Mouse (Mus musculus): ENCODE data around the gene Diras2. TPM values are rescaled to one million over a fixed set of nuclear protein-coding genes. Genes with fewer than 3 reads are reported as not detected.
"Not testable (repeated sequence)": the region's sequence is repeated elsewhere in the genome, so short reads cannot be mapped to it uniquely, and the experiment has no call there.

Gene Diras2
- polyA plus RNA-seq, 1 experiment, result 2.0 TPM

GRCm38 (mm10) chr13:52512356-52512755 lies 18.7 kb downstream of the Diras2 start:
- Histone ChIP-seq H3K36me3 (ENCODE audit: control insufficient read depth, insufficient read depth, low read length) (no peaks in the 10 kb centered on the region), H3K27ac (ENCODE audit: insufficient read depth, low read length) (no peak overlapping the region), H3K4me1 (ENCODE audit: control insufficient read depth, insufficient read depth, insufficient read length) (no peaks in the 10 kb centered on the region), H3K27me3 (ENCODE audit: control insufficient read depth, insufficient read depth, low read length) (no peaks in the 10 kb centered on the region; the same call in 1 of the 2 replicates), H3K4me3 (ENCODE audit: extremely low read depth, insufficient read depth, insufficient read length) (no peak overlapping the region)
- WGBS, result 80% methylated on average over 5 of the region's 5 CpGs
- no peak for DNase-seq (ENCODE audit: low read depth in 1 of 2, low spot score in 2 of 2)
- no peak for TF ChIP-seq CTCF (IDR thresholded peaks at IDR 0.05; ENCODE audit: extremely low read depth, insufficient read depth, insufficient read length, insufficient replicate concordance)
- no peak for TF ChIP-seq POLR2A (IDR thresholded peaks at IDR 0.05; ENCODE audit: low read depth, low read length)

- H3K27me3 ChIP-seq (ENCODE audit: control insufficient read depth, insufficient read depth, low read length), result no peaks in the 10 kb centered on the region
- no peak overlapping the region for H3K4me3 ChIP-seq (ENCODE audit: extremely low read depth, insufficient read depth, insufficient read length)
- H3K27ac ChIP-seq (ENCODE audit: insufficient read depth, low read length), result no peak overlapping the region
- WGBS, result 83% methylated on average over 4 of the region's 4 CpGs
- TF ChIP-seq CTCF (IDR thresholded peaks at IDR 0.05; ENCODE audit: extremely low read depth, insufficient read depth, insufficient read length, insufficient replicate concordance) (no peak), POLR2A (IDR thresholded peaks at IDR 0.05; ENCODE audit: low read depth, low read length) (no peak)
- DNase-seq (ENCODE audit: low read depth in 1 of 2, low spot score in 2 of 2), result no peak
- no peaks in the 10 kb centered on the region for H3K36me3 ChIP-seq (ENCODE audit: control insufficient read depth, insufficient read depth, low read length)
- no peaks in the 10 kb centered on the region for H3K4me1 ChIP-seq (ENCODE audit: control insufficient read depth, insufficient read depth, insufficient read length)
Observed at GRCm38 (mm10) chr13:52510172-52510880, 20.8 kb downstream of the Diras2 start.

GRCm38 (mm10) chr13:52507460-52508293 lies 23.4 kb downstream of the Diras2 start:
- H3K36me3 ChIP-seq (ENCODE audit: control insufficient read depth, insufficient read depth, low read length), result no peaks in the 10 kb centered on the region
- 77% methylated on average over 35 of the region's 35 CpGs for WGBS
- no peak overlapping the region for H3K4me3 ChIP-seq (ENCODE audit: extremely low read depth, insufficient read depth, insufficient read length)
- TF ChIP-seq CTCF (IDR thresholded peaks at IDR 0.05; ENCODE audit: extremely low read depth, insufficient read depth, insufficient read length, insufficient replicate concordance) (no peak), POLR2A (IDR thresholded peaks at IDR 0.05; ENCODE audit: low read depth, low read length) (no peak)
- H3K27me3 ChIP-seq (ENCODE audit: control insufficient read depth, insufficient read depth, low read length), result no peaks in the 10 kb centered on the region
- no peaks in the 10 kb centered on the region for H3K4me1 ChIP-seq (ENCODE audit: control insufficient read depth, insufficient read depth, insufficient read length)
- DNase-seq (ENCODE audit: low read depth in 1 of 2, low spot score in 2 of 2), result no peak
- H3K27ac ChIP-seq (ENCODE audit: insufficient read depth, low read length), result no peak overlapping the region

GRCm38 (mm10) chr13:52506822-52507221 lies 24.3 kb downstream of the Diras2 start:
- not testable (repeated sequence) for DNase-seq (ENCODE audit: low read depth in 1 of 2, low spot score in 2 of 2); H3K27me3 ChIP-seq (ENCODE audit: control insufficient read depth, insufficient read depth, low read length)
- 47% methylated on average over 3 of the region's 3 CpGs for WGBS

GRCm38 (mm10) chr13:52505683-52506285 lies 25.3 kb downstream of the Diras2 start:
- not testable (repeated sequence) for DNase-seq (ENCODE audit: low read depth in 1 of 2, low spot score in 2 of 2); H3K4me3 ChIP-seq (ENCODE audit: extremely low read depth, insufficient read depth, insufficient read length); H3K36me3 ChIP-seq (ENCODE audit: control insufficient read depth, insufficient read depth, low read length); H3K27me3 ChIP-seq (ENCODE audit: control insufficient read depth, insufficient read depth, low read length); H3K27ac ChIP-seq (ENCODE audit: insufficient read depth, low read length); H3K4me1 ChIP-seq (ENCODE audit: control insufficient read depth, insufficient read depth, insufficient read length)
- 59% methylated on average over 5 of the region's 5 CpGs for WGBS

More at GRCm38 (mm10) chr13:52506822-52507221, 24.3 kb downstream of the Diras2 start:
- not testable (repeated sequence) for H3K36me3 ChIP-seq (ENCODE audit: control insufficient read depth, insufficient read depth, low read length); H3K27ac ChIP-seq (ENCODE audit: insufficient read depth, low read length); H3K4me1 ChIP-seq (ENCODE audit: control insufficient read depth, insufficient read depth, insufficient read length); H3K4me3 ChIP-seq (ENCODE audit: extremely low read depth, insufficient read depth, insufficient read length)

- no peak for TF ChIP-seq POLR2A (IDR thresholded peaks at IDR 0.05; ENCODE audit: low read depth, low read length)
- no peak for TF ChIP-seq CTCF (IDR thresholded peaks at IDR 0.05; ENCODE audit: extremely low read depth, insufficient read depth, insufficient read length, insufficient replicate concordance)
- Histone ChIP-seq H3K27me3 (ENCODE audit: control insufficient read depth, insufficient read depth, low read length) (no peaks in the 10 kb centered on the region), H3K36me3 (ENCODE audit: control insufficient read depth, insufficient read depth, low read length) (no peaks in the 10 kb centered on the region), H3K27ac (ENCODE audit: insufficient read depth, low read length) (no peak overlapping the region), H3K4me3 (ENCODE audit: extremely low read depth, insufficient read depth, insufficient read length) (no peak overlapping the region), H3K4me1 (ENCODE audit: control insufficient read depth, insufficient read depth, insufficient read length) (no peaks in the 10 kb centered on the region)
- 67% methylated on average over 8 of the region's 8 CpGs for WGBS
- DNase-seq (ENCODE audit: low read depth in 1 of 2, low spot score in 2 of 2), result no peak
Observed at GRCm38 (mm10) chr13:52501686-52502085, 29.4 kb downstream of the Diras2 start.
